Mouse (Mus musculus) ovary, postnatal 36 days (tissue): ENCODE measurements around the gene Slit3.

Experiments
- DNase-seq: peaks from one replicate; pipeline ENCODE4 v3.0.0; 2022; ENCODE audit warnings: low spot score, mixed read lengths

Gene Slit3

GRCm38 (mm10) chr11:35124489-35125107 is 3.6 kb downstream of the Slit3 start:
- no peak for DNase-seq

GRCm38 (mm10) chr11:35125108-35125490 is 4.1 kb downstream of the Slit3 start:
- DNase-seq: no peak

GRCm38 (mm10) chr11:35131740-35132139 is 10.7 kb downstream of the Slit3 start:
- no peak for DNase-seq

- DNase-seq: no peak
Measured at GRCm38 (mm10) chr11:35136625-35137024, 15.6 kb downstream of the Slit3 start.

GRCm38 (mm10) chr11:35140092-35140491 is 19.1 kb downstream of the Slit3 start:
- DNase-seq: no peak

- no peak for DNase-seq
Measured at GRCm38 (mm10) chr11:35142202-35142601, 21.2 kb downstream of the Slit3 start.

GRCm38 (mm10) chr11:35142698-35143360 is 21.8 kb downstream of the Slit3 start:
- peak; percentile 23 for DNase-seq

- no peak for DNase-seq
Measured at GRCm38 (mm10) chr11:35147818-35148445, 26.9 kb downstream of the Slit3 start.

GRCm38 (mm10) chr11:35151539-35151951 is 30.5 kb downstream of the Slit3 start:
- no peak for DNase-seq

- DNase-seq: no peak
Measured at GRCm38 (mm10) chr11:35152875-35153274, 31.9 kb downstream of the Slit3 start.

- DNase-seq: no peak
Measured at GRCm38 (mm10) chr11:35154449-35154848, 33.4 kb downstream of the Slit3 start.

GRCm38 (mm10) chr11:35155281-35155680 is 34.3 kb downstream of the Slit3 start:
- no peak for DNase-seq

GRCm38 (mm10) chr11:35156676-35157075 is 35.7 kb downstream of the Slit3 start:
- DNase-seq: no peak

- DNase-seq: no peak
Measured at GRCm38 (mm10) chr11:35160682-35161211, 39.7 kb downstream of the Slit3 start.

- no peak for DNase-seq
Measured at GRCm38 (mm10) chr11:35163396-35163795, 42.4 kb downstream of the Slit3 start.

GRCm38 (mm10) chr11:35167176-35167575 is 46.2 kb downstream of the Slit3 start:
- no peak for DNase-seq

- no peak for DNase-seq
Measured at GRCm38 (mm10) chr11:35171505-35171904, 50.5 kb downstream of the Slit3 start.

GRCm38 (mm10) chr11:35177564-35177963 is 56.5 kb downstream of the Slit3 start:
- no peak for DNase-seq

- peak; percentile 19 for DNase-seq
Measured at GRCm38 (mm10) chr11:35178144-35178817, 57.3 kb downstream of the Slit3 start.

- DNase-seq: no peak
Measured at GRCm38 (mm10) chr11:35179305-35179704, 58.3 kb downstream of the Slit3 start.

GRCm38 (mm10) chr11:35182887-35183286 is 61.9 kb downstream of the Slit3 start:
- DNase-seq: no peak

GRCm38 (mm10) chr11:35194826-35195225 is 73.8 kb downstream of the Slit3 start:
- DNase-seq: no peak

GRCm38 (mm10) chr11:35196777-35197176 is 75.8 kb downstream of the Slit3 start:
- DNase-seq: no peak
